Mouse (Mus musculus) stomach, postnatal 0 days (tissue): ENCODE measurements around the gene Sorbs2. TPM values are rescaled to one million over a fixed set of nuclear protein-coding genes. Genes with fewer than 3 reads are reported as not detected.

Experiments used
- ATAC-seq: fragments of 200-750 bp; cut with Nextera tagmentation; 2 replicates; pipeline ENCODE4 v1.8.0; 2017; ENCODE audit not compliant: low FRiP score, low TSS enrichment
- DNase-seq: peaks from one replicate; pipeline ENCODE4 v3.0.0-alpha.2; 2016; ENCODE audit warnings: low spot score
- H3K27ac ChIP-seq: fragments of 300-500 bp; sonication (generic); replicated peaks from 2 replicates; pipeline ENCODE4 v1.5.1; 2014; ENCODE audit warnings: mild to moderate bottlenecking, control low read depth
- H3K27me3 ChIP-seq: fragments of 300-500 bp; sonication (generic); 2 replicates; pipeline ENCODE4 v1.6.1; 2014; ENCODE audit warnings: low read length; ENCODE audit not compliant: control insufficient read depth, insufficient read depth
- H3K36me3 ChIP-seq: fragments of 300-500 bp; sonication (generic); 2 replicates; pipeline ENCODE4 v1.6.1; 2014; ENCODE audit warnings: low read length, mixed read lengths; ENCODE audit not compliant: control insufficient read depth, insufficient read depth
- H3K4me1 ChIP-seq: fragments of 300-500 bp; sonication (generic); replicated peaks from 2 replicates; pipeline ENCODE4 v1.6.1; 2014; ENCODE audit warnings: antibody characterized with exemption; ENCODE audit not compliant: control insufficient read depth, insufficient read depth
- H3K4me2 ChIP-seq: fragments of 300-500 bp; sonication (generic); replicated peaks from 2 replicates; pipeline ENCODE4 v1.6.1; 2014; ENCODE audit warnings: low read depth, mild to moderate bottlenecking, control low read depth, moderate library complexity
- H3K4me3 ChIP-seq: fragments of 300-500 bp; sonication (generic); 2 replicates; pipeline ENCODE4 v1.5.1; 2014; ENCODE audit warnings: low read depth, low read length, control low read depth
- H3K9ac ChIP-seq: fragments of 300-500 bp; sonication (generic); 2 replicates; pipeline ENCODE4 v1.6.1; 2014; ENCODE audit warnings: mild to moderate bottlenecking, low read length, control low read depth, mixed read lengths
- H3K9me3 ChIP-seq: fragments of 300-500 bp; sonication (generic); 2 replicates; pipeline ENCODE4 v1.6.1; 2016; ENCODE audit warnings: low read length; ENCODE audit not compliant: control insufficient read depth
- CTCF ChIP-seq: IDR thresholded peaks from 2 replicates; pipeline ENCODE4 v1.5.1; 2016; ENCODE audit warnings: antibody characterized with exemption, low read depth, mild to moderate bottlenecking, moderate library complexity
- EP300 ChIP-seq: optimal IDR thresholded peaks from 2 replicates; pipeline ENCODE3; 2016; ENCODE audit warnings: antibody characterized with exemption
- WGBS: fragments of 180-500 bp; shearing (Covaris S2); extraction: QIAGEN DNeasy Blood & Tissue Kit; methylation state at CpG from one replicate; pipeline ENCODE4 v1.1.7; 2014; 5-methylcytosine and 5-hydroxymethylcytosine counted together
- polyA plus RNA-seq: library from polyadenylated mRNA; unstranded; fragments of >200 nt; fragmentation: Nextera tagmentation; extraction: Ambion mirVana; gene quantifications from 2 replicates; pipeline ENCODE4 v1.2.1, GENCODE M21; 2015

Sorbs2 gene
- polyA plus RNA-seq, 1 experiment from 2014 or later: 21.1 TPM

- H3K36me3 ChIP-seq: no peaks in the 10 kb centered on the region
- no peak overlapping the region for H3K4me3 ChIP-seq
- TF ChIP-seq CTCF (no peak), EP300 (no peak)
- no peak for DNase-seq
- ATAC-seq: no peak
- no peaks in the 10 kb centered on the region for H3K4me1 ChIP-seq
- H3K27ac ChIP-seq: no peak overlapping the region
- no peaks in the 10 kb centered on the region for H3K9me3 ChIP-seq
- no peak overlapping the region for H3K9ac ChIP-seq
- WGBS: 56% methylated on average over 3 of the region's 3 CpGs
- H3K27me3 ChIP-seq: no peaks in the 10 kb centered on the region
- H3K4me2 ChIP-seq: no peak overlapping the region
Observed at GRCm38 (mm10) chr8:45580544-45580866, 72.9 kb downstream of the Sorbs2 start.

- WGBS: 78% methylated on average over 1 of the region's 1 CpGs
- H3K9me3 ChIP-seq: no peaks in the 10 kb centered on the region
- TF ChIP-seq CTCF: no peak
- TF ChIP-seq EP300: no peak
- H3K4me1 ChIP-seq: no peaks in the 10 kb centered on the region
- H3K9ac ChIP-seq: no peak overlapping the region
- no peak for ATAC-seq
- DNase-seq: no peak
- no peaks in the 10 kb centered on the region for H3K36me3 ChIP-seq
- H3K4me2 ChIP-seq: no peak overlapping the region
- no peak overlapping the region for H3K27ac ChIP-seq
- no peak overlapping the region for H3K4me3 ChIP-seq
- H3K27me3 ChIP-seq: no peaks in the 10 kb centered on the region
Observed at GRCm38 (mm10) chr8:45583856-45584255, 76.3 kb downstream of the Sorbs2 start.

- no peaks in the 10 kb centered on the region for H3K9me3 ChIP-seq
- H3K9ac ChIP-seq: no peak overlapping the region
- H3K4me2 ChIP-seq: no peak overlapping the region
- no peak for DNase-seq
- no peak for TF ChIP-seq CTCF
- no peak for TF ChIP-seq EP300
- H3K4me1 ChIP-seq: no peaks in the 10 kb centered on the region
- no peaks in the 10 kb centered on the region for H3K36me3 ChIP-seq
- H3K4me3 ChIP-seq: no peak overlapping the region
- no peaks in the 10 kb centered on the region for H3K27me3 ChIP-seq
- no peak overlapping the region for H3K27ac ChIP-seq
- no peak for ATAC-seq
- WGBS: 86% methylated on average over 9 of the region's 9 CpGs
Observed at GRCm38 (mm10) chr8:45584390-45585052, 76.9 kb downstream of the Sorbs2 start.

- DNase-seq (no peak), ATAC-seq (no peak)
- TF ChIP-seq EP300 (no peak), CTCF (no peak)
- Histone ChIP-seq H3K27me3 (no peaks in the 10 kb centered on the region), H3K36me3 (no peaks in the 10 kb centered on the region), H3K4me3 (no peak overlapping the region), H3K4me2 (no peak overlapping the region), H3K9me3 (no peaks in the 10 kb centered on the region), H3K4me1 (no peaks in the 10 kb centered on the region), H3K27ac (no peak overlapping the region), H3K9ac (no peak overlapping the region)
- WGBS: 53% methylated on average over 4 of the region's 4 CpGs
Observed at GRCm38 (mm10) chr8:45585158-45585557, 77.6 kb downstream of the Sorbs2 start.

- no peak for ATAC-seq
- 90% methylated on average over 9 of the region's 9 CpGs for WGBS
Observed at GRCm38 (mm10) chr8:45587011-45587410, 79.4 kb downstream of the Sorbs2 start.

GRCm38 (mm10) chr8:45591888-45592287 is 84.3 kb downstream of the Sorbs2 start:
- H3K4me1 ChIP-seq: no peaks in the 10 kb centered on the region
- no peak overlapping the region for H3K9ac ChIP-seq
- H3K4me3 ChIP-seq: no peak overlapping the region
- TF ChIP-seq CTCF (no peak), EP300 (no peak)
- no peak overlapping the region for H3K27ac ChIP-seq
- H3K4me2 ChIP-seq: no peak overlapping the region
- DNase-seq (no peak), ATAC-seq (no peak)
- no peaks in the 10 kb centered on the region for H3K27me3 ChIP-seq
- no peaks in the 10 kb centered on the region for H3K9me3 ChIP-seq
- no peaks in the 10 kb centered on the region for H3K36me3 ChIP-seq
- 55% methylated on average over 4 of the region's 4 CpGs for WGBS

More at GRCm38 (mm10) chr8:45587011-45587410, 79.4 kb downstream of the Sorbs2 start:
- H3K4me1 ChIP-seq: no peaks in the 10 kb centered on the region
- no peak for DNase-seq
- no peak overlapping the region for H3K4me3 ChIP-seq
- no peak overlapping the region for H3K4me2 ChIP-seq
- no peak for TF ChIP-seq CTCF
- TF ChIP-seq EP300: no peak
- H3K9me3 ChIP-seq: no peaks in the 10 kb centered on the region
- no peak overlapping the region for H3K9ac ChIP-seq
- H3K36me3 ChIP-seq: no peaks in the 10 kb centered on the region
- H3K27me3 ChIP-seq: no peaks in the 10 kb centered on the region
- H3K27ac ChIP-seq: no peak overlapping the region
